Mouse (Mus musculus): ENCODE data around the gene Itpr1. TPM values are rescaled to one million over a fixed set of nuclear protein-coding genes. Genes with fewer than 3 reads are reported as not detected.

Gene Itpr1
- polyA plus RNA-seq, 1 experiment from 2014 or later, result 15.7 TPM

- Histone ChIP-seq H3K4me1 (ENCODE audit: insufficient read depth) (peaks cover 14% of the 10 kb centered on the region), H3K9ac (no peak overlapping the region)
- peak; percentile 81 for ATAC-seq (ENCODE audit: insufficient read depth)
Measured at GRCm38 (mm10) chr6:108306240-108306639, 93.3 kb downstream of the Itpr1 start.

GRCm38 (mm10) chr6:108306910-108307584 is 94.2 kb downstream of the Itpr1 start:
- Histone ChIP-seq H3K4me3 (ENCODE audit: low read depth, low read length) (no peak overlapping the region), H3K9me3 (ENCODE audit: low read depth, low read length) (no peaks in the 10 kb centered on the region), H3K4me1 (ENCODE audit: insufficient read depth) (peaks cover 14% of the 10 kb centered on the region), H3K36me3 (ENCODE audit: insufficient read depth) (no peaks in the 10 kb centered on the region), H3K9ac (no peak overlapping the region), H3K27ac (ENCODE audit: low read depth) (peak overlapping the region; percentile 88), H3K27me3 (ENCODE audit: insufficient read depth, low read length) (no peaks in the 10 kb centered on the region), H3K4me2 (peak overlapping the region; percentile 52; the same call in 1 of the 2 replicates)
- ATAC-seq (ENCODE audit: insufficient read depth), result peak; percentile 23; the same call in 1 of the 2 replicates
- TF ChIP-seq CTCF (IDR thresholded peaks at IDR 0.05; ENCODE audit: low read depth), result no peak
- DNase-seq, result peak; percentile 40
- 41% methylated on average over 9 of the region's 9 CpGs for WGBS

More at GRCm38 (mm10) chr6:108306240-108306639, 93.3 kb downstream of the Itpr1 start:
- peak; percentile 76 for DNase-seq
- Histone ChIP-seq H3K4me2 (peak overlapping the region; percentile 52), H3K4me3 (ENCODE audit: low read depth, low read length) (no peak overlapping the region; the same call in 1 of the 2 replicates), H3K27ac (ENCODE audit: low read depth) (peak overlapping the region; percentile 88), H3K9me3 (ENCODE audit: low read depth, low read length) (no peaks in the 10 kb centered on the region), H3K36me3 (ENCODE audit: insufficient read depth) (no peaks in the 10 kb centered on the region), H3K27me3 (ENCODE audit: insufficient read depth, low read length) (no peaks in the 10 kb centered on the region)
- WGBS, result 26% methylated on average over 11 of the region's 11 CpGs
- TF ChIP-seq CTCF (IDR thresholded peaks at IDR 0.05; ENCODE audit: low read depth), result no peak

GRCm38 (mm10) chr6:108307770-108308169 is 94.9 kb downstream of the Itpr1 start:
- no peaks in the 10 kb centered on the region for H3K27me3 ChIP-seq (ENCODE audit: insufficient read depth, low read length)
- peak overlapping the region; percentile 88; the same call in 1 of the 2 replicates for H3K27ac ChIP-seq (ENCODE audit: low read depth)
- 88% methylated on average over 6 of the region's 6 CpGs for WGBS
- no peak for ATAC-seq (ENCODE audit: insufficient read depth)
- no peak overlapping the region for H3K4me3 ChIP-seq (ENCODE audit: low read depth, low read length)
- H3K9me3 ChIP-seq (ENCODE audit: low read depth, low read length), result no peaks in the 10 kb centered on the region
- peaks cover 14% of the 10 kb centered on the region for H3K4me1 ChIP-seq (ENCODE audit: insufficient read depth)
- no peak for TF ChIP-seq CTCF (IDR thresholded peaks at IDR 0.05; ENCODE audit: low read depth)
- no peak overlapping the region for H3K4me2 ChIP-seq
- no peaks in the 10 kb centered on the region for H3K36me3 ChIP-seq (ENCODE audit: insufficient read depth)
- H3K9ac ChIP-seq, result no peak overlapping the region
- DNase-seq, result no peak

GRCm38 (mm10) chr6:108309391-108310182 is 96.7 kb downstream of the Itpr1 start:
- WGBS, result 52% methylated on average over 8 of the region's 8 CpGs
- H3K27ac ChIP-seq (ENCODE audit: low read depth), result no peak overlapping the region
- H3K4me2 ChIP-seq, result no peak overlapping the region

GRCm38 (mm10) chr6:108313056-108313455 is 100.2 kb downstream of the Itpr1 start:
- Histone ChIP-seq H3K27ac (ENCODE audit: low read depth) (no peak overlapping the region), H3K9ac (no peak overlapping the region), H3K4me1 (ENCODE audit: insufficient read depth) (no peaks in the 10 kb centered on the region), H3K4me2 (no peak overlapping the region), H3K4me3 (ENCODE audit: low read depth, low read length) (no peak overlapping the region), H3K9me3 (ENCODE audit: low read depth, low read length) (no peaks in the 10 kb centered on the region), H3K27me3 (ENCODE audit: insufficient read depth, low read length) (no peaks in the 10 kb centered on the region), H3K36me3 (ENCODE audit: insufficient read depth) (no peaks in the 10 kb centered on the region)
- TF ChIP-seq CTCF (IDR thresholded peaks at IDR 0.05; ENCODE audit: low read depth), result no peak
- DNase-seq (no peak), ATAC-seq (ENCODE audit: insufficient read depth) (no peak)
- WGBS, result 69% methylated on average over 1 of the region's 1 CpGs

More at GRCm38 (mm10) chr6:108309391-108310182, 96.7 kb downstream of the Itpr1 start:
- TF ChIP-seq CTCF (IDR thresholded peaks at IDR 0.05; ENCODE audit: low read depth), result no peak
- Histone ChIP-seq H3K4me1 (ENCODE audit: insufficient read depth) (peaks cover 14% of the 10 kb centered on the region), H3K4me3 (ENCODE audit: low read depth, low read length) (no peak overlapping the region), H3K27me3 (ENCODE audit: insufficient read depth, low read length) (no peaks in the 10 kb centered on the region), H3K9me3 (ENCODE audit: low read depth, low read length) (no peaks in the 10 kb centered on the region), H3K9ac (no peak overlapping the region), H3K36me3 (ENCODE audit: insufficient read depth) (no peaks in the 10 kb centered on the region)
- DNase-seq (no peak), ATAC-seq (ENCODE audit: insufficient read depth) (no peak)

GRCm38 (mm10) chr6:108313997-108314396 is 101.1 kb downstream of the Itpr1 start:
- no peak overlapping the region for H3K27ac ChIP-seq (ENCODE audit: low read depth)
- no peaks in the 10 kb centered on the region for H3K4me1 ChIP-seq (ENCODE audit: insufficient read depth)
- H3K4me2 ChIP-seq, result no peak overlapping the region
- H3K27me3 ChIP-seq (ENCODE audit: insufficient read depth, low read length), result no peaks in the 10 kb centered on the region
- ATAC-seq (ENCODE audit: insufficient read depth) (no peak), DNase-seq (no peak)
- 91% methylated on average over 1 of the region's 1 CpGs for WGBS
- no peak overlapping the region for H3K4me3 ChIP-seq (ENCODE audit: low read depth, low read length)
- no peaks in the 10 kb centered on the region for H3K9me3 ChIP-seq (ENCODE audit: low read depth, low read length)
- H3K36me3 ChIP-seq (ENCODE audit: insufficient read depth), result no peaks in the 10 kb centered on the region
- no peak overlapping the region for H3K9ac ChIP-seq
- TF ChIP-seq CTCF (IDR thresholded peaks at IDR 0.05; ENCODE audit: low read depth), result no peak

- Histone ChIP-seq H3K36me3 (ENCODE audit: insufficient read depth) (no peaks in the 10 kb centered on the region), H3K27ac (ENCODE audit: low read depth) (no peak overlapping the region), H3K9me3 (ENCODE audit: low read depth, low read length) (no peaks in the 10 kb centered on the region), H3K4me3 (ENCODE audit: low read depth, low read length) (no peak overlapping the region), H3K9ac (no peak overlapping the region), H3K4me1 (ENCODE audit: insufficient read depth) (no peaks in the 10 kb centered on the region), H3K4me2 (no peak overlapping the region), H3K27me3 (ENCODE audit: insufficient read depth, low read length) (no peaks in the 10 kb centered on the region)
- WGBS, result 70% methylated on average over 4 of the region's 4 CpGs
- ATAC-seq (ENCODE audit: insufficient read depth), result no peak
- no peak for DNase-seq
- no peak for TF ChIP-seq CTCF (IDR thresholded peaks at IDR 0.05; ENCODE audit: low read depth)
Measured at GRCm38 (mm10) chr6:108316268-108316824, 103.5 kb downstream of the Itpr1 start.
